Mouse (Mus musculus) hindbrain, embryonic 11.5 days (tissue): ENCODE results near the gene Gm47791. TPM values are rescaled to one million over a fixed set of nuclear protein-coding genes. Genes with fewer than 3 reads are reported as not detected.

ENCODE experiments used
- ATAC-seq: fragments of 200-750 bp; cut with Nextera tagmentation; 2 replicates; pipeline ENCODE4 v1.8.0; 2017; ENCODE audit warnings: mild to moderate bottlenecking, moderate TSS enrichment, moderate library complexity; ENCODE audit not compliant: low FRiP score
- DNase-seq: peaks from one replicate; pipeline ENCODE4 v3.0.0-alpha.2; 2015; ENCODE audit warnings: low spot score
- H3K27ac ChIP-seq: fragments of 300-500 bp; sonication (generic); 2 replicates; pipeline ENCODE4 v1.5.1; 2014; ENCODE audit warnings: mild to moderate bottlenecking, low read depth, low read length
- H3K27me3 ChIP-seq: fragments of 300-500 bp; sonication (generic); 2 replicates; pipeline ENCODE4 v1.6.1; 2014; ENCODE audit warnings: mild to moderate bottlenecking, low read length, moderate library complexity, mixed read lengths; ENCODE audit not compliant: control insufficient read depth, insufficient read depth
- H3K36me3 ChIP-seq: fragments of 300-500 bp; sonication (generic); 2 replicates; pipeline ENCODE4 v1.6.1; 2014; ENCODE audit warnings: mild to moderate bottlenecking, low read length, moderate library complexity, mixed read lengths; ENCODE audit not compliant: control insufficient read depth, insufficient read depth
- H3K4me1 ChIP-seq: fragments of 300-500 bp; sonication (generic); replicated peaks from 2 replicates; pipeline ENCODE4 v1.6.1; 2014; ENCODE audit warnings: low read length, mixed read lengths; ENCODE audit not compliant: control insufficient read depth, insufficient read depth
- H3K4me2 ChIP-seq: fragments of 300-500 bp; sonication (generic); replicated peaks from 2 replicates; pipeline ENCODE4 v1.6.1; 2014; ENCODE audit warnings: mild to moderate bottlenecking, low read depth, low read length
- H3K4me3 ChIP-seq: fragments of 300-500 bp; sonication (generic); 2 replicates; pipeline ENCODE4 v1.5.1; 2014; ENCODE audit warnings: low read depth, low read length
- H3K9ac ChIP-seq: fragments of 300-500 bp; sonication (generic); 2 replicates; pipeline ENCODE4 v1.6.1; 2014; ENCODE audit warnings: low read depth, low read length
- H3K9me3 ChIP-seq: fragments of 300-500 bp; sonication (generic); 2 replicates; pipeline ENCODE4 v1.6.1; 2016; ENCODE audit warnings: low read length; ENCODE audit not compliant: control insufficient read depth
- WGBS: fragments of 180-500 bp; shearing (Covaris S2); extraction: QIAGEN DNeasy Blood & Tissue Kit; methylation state at CpG from one replicate; pipeline ENCODE4 v1.1.7; 2014; 5-methylcytosine and 5-hydroxymethylcytosine counted together
- polyA plus RNA-seq: library from polyadenylated mRNA; unstranded; fragments of >200 nt; fragmentation: Nextera tagmentation; extraction: Ambion mirVana; gene quantifications from 2 replicates; pipeline ENCODE4 v1.2.1, GENCODE M21; 2014

Gm47791 gene
- polyA plus RNA-seq, 1 experiment from 2014 or later, result not detected

GRCm38 (mm10) chr1:82746408-82746807, 24.6 kb downstream of the Gm47791 start:
- no peak for ATAC-seq
- WGBS, result 90% methylated on average over 4 of the region's 4 CpGs
- H3K9ac ChIP-seq, result no peak overlapping the region
- H3K4me3 ChIP-seq, result no peak overlapping the region
- H3K4me1 ChIP-seq, result no peaks in the 10 kb centered on the region
- no peaks in the 10 kb centered on the region for H3K27me3 ChIP-seq
- H3K4me2 ChIP-seq, result no peak overlapping the region
- no peaks in the 10 kb centered on the region for H3K9me3 ChIP-seq
- H3K36me3 ChIP-seq, result no peaks in the 10 kb centered on the region
- no peak for DNase-seq
- H3K27ac ChIP-seq, result no peak overlapping the region

- no peak overlapping the region for H3K27ac ChIP-seq
- no peak overlapping the region for H3K4me3 ChIP-seq
- H3K27me3 ChIP-seq, result no peaks in the 10 kb centered on the region
- H3K4me1 ChIP-seq, result no peaks in the 10 kb centered on the region
- H3K4me2 ChIP-seq, result no peak overlapping the region
- WGBS, result 89% methylated on average over 3 of the region's 3 CpGs
- ATAC-seq (no peak), DNase-seq (no peak)
- H3K9ac ChIP-seq, result no peak overlapping the region
- H3K36me3 ChIP-seq, result no peaks in the 10 kb centered on the region
- no peaks in the 10 kb centered on the region for H3K9me3 ChIP-seq
Observed at GRCm38 (mm10) chr1:82743962-82744361, 27.1 kb downstream of the Gm47791 start.

GRCm38 (mm10) chr1:82741539-82741938, 29.5 kb downstream of the Gm47791 start:
- H3K36me3 ChIP-seq, result no peaks in the 10 kb centered on the region
- no peak overlapping the region for H3K9ac ChIP-seq
- 91% methylated on average over 7 of the region's 7 CpGs for WGBS
- no peaks in the 10 kb centered on the region for H3K9me3 ChIP-seq
- no peak overlapping the region for H3K4me2 ChIP-seq
- H3K4me1 ChIP-seq, result no peaks in the 10 kb centered on the region
- no peak for ATAC-seq
- no peak for DNase-seq
- no peaks in the 10 kb centered on the region for H3K27me3 ChIP-seq
- H3K4me3 ChIP-seq, result no peak overlapping the region
- no peak overlapping the region for H3K27ac ChIP-seq

- no peak for ATAC-seq
- no peak overlapping the region for H3K9ac ChIP-seq
- 98% methylated on average over 1 of the region's 1 CpGs for WGBS
Observed at GRCm38 (mm10) chr1:82738066-82738465, 33.0 kb downstream of the Gm47791 start.

GRCm38 (mm10) chr1:82733357-82733756, 37.7 kb downstream of the Gm47791 start:
- H3K4me1 ChIP-seq, result no peaks in the 10 kb centered on the region
- ATAC-seq, result no peak
- WGBS, result 92% methylated on average over 1 of the region's 1 CpGs
- no peak overlapping the region for H3K9ac ChIP-seq
- no peak overlapping the region for H3K4me2 ChIP-seq
- H3K9me3 ChIP-seq, result no peaks in the 10 kb centered on the region
- H3K4me3 ChIP-seq, result no peak overlapping the region
- no peak for DNase-seq
- no peak overlapping the region for H3K27ac ChIP-seq
- peaks cover 8% of the 10 kb centered on the region for H3K36me3 ChIP-seq
- no peaks in the 10 kb centered on the region for H3K27me3 ChIP-seq

More at GRCm38 (mm10) chr1:82738066-82738465, 33.0 kb downstream of the Gm47791 start:
- no peak for DNase-seq
- H3K4me2 ChIP-seq, result no peak overlapping the region
- no peak overlapping the region for H3K27ac ChIP-seq
- no peak overlapping the region for H3K4me3 ChIP-seq
- no peaks in the 10 kb centered on the region for H3K36me3 ChIP-seq
- no peaks in the 10 kb centered on the region for H3K9me3 ChIP-seq
- no peaks in the 10 kb centered on the region for H3K4me1 ChIP-seq
- no peaks in the 10 kb centered on the region for H3K27me3 ChIP-seq

GRCm38 (mm10) chr1:82726482-82726881, 44.6 kb downstream of the Gm47791 start:
- Histone ChIP-seq H3K9me3 (no peaks in the 10 kb centered on the region), H3K27me3 (no peaks in the 10 kb centered on the region), H3K4me2 (no peak overlapping the region), H3K36me3 (peaks cover 4% of the 10 kb centered on the region; the same call in 1 of the 2 replicates), H3K27ac (no peak overlapping the region), H3K4me3 (no peak overlapping the region), H3K9ac (no peak overlapping the region), H3K4me1 (0 out of 2 replicates have a peak, but pooled peaks cover 2% of the 10 kb centered on the region)
- 91% methylated on average over 5 of the region's 5 CpGs for WGBS
- ATAC-seq, result no peak
- DNase-seq, result no peak

GRCm38 (mm10) chr1:82725875-82726185, 45.2 kb downstream of the Gm47791 start:
- peaks cover 4% of the 10 kb centered on the region; the same call in 1 of the 2 replicates for H3K36me3 ChIP-seq
- H3K4me2 ChIP-seq, result peak overlapping the region; percentile 77
- WGBS, result 64% methylated on average over 4 of the region's 4 CpGs
- peak overlapping the region; percentile 89 for H3K4me3 ChIP-seq
- DNase-seq (no peak), ATAC-seq (no peak)
- 0 out of 2 replicates have a peak, but pooled peaks cover 2% of the 10 kb centered on the region for H3K4me1 ChIP-seq
- no peaks in the 10 kb centered on the region for H3K27me3 ChIP-seq
- H3K9ac ChIP-seq, result peak overlapping the region; percentile 96
- no peak overlapping the region for H3K27ac ChIP-seq
- H3K9me3 ChIP-seq, result no peaks in the 10 kb centered on the region

GRCm38 (mm10) chr1:82725026-82725874, 45.8 kb downstream of the Gm47791 start:
- 0 out of 2 replicates have a peak, but pooled peaks cover 2% of the 10 kb centered on the region for H3K4me1 ChIP-seq
- ATAC-seq (peak; percentile 98), DNase-seq (no peak)
- peak overlapping the region; percentile 96 for H3K9ac ChIP-seq
- H3K9me3 ChIP-seq, result no peaks in the 10 kb centered on the region
- 2% methylated on average over 37 of the region's 37 CpGs for WGBS
- H3K27me3 ChIP-seq, result no peaks in the 10 kb centered on the region
- peak overlapping the region; percentile 89 for H3K4me3 ChIP-seq
- peaks cover 4% of the 10 kb centered on the region; the same call in 1 of the 2 replicates for H3K36me3 ChIP-seq
- H3K27ac ChIP-seq, result no peak overlapping the region
- H3K4me2 ChIP-seq, result peak overlapping the region; percentile 77
